Mouse (Mus musculus): ENCODE measurements around the gene Ywhab.

DNA sequence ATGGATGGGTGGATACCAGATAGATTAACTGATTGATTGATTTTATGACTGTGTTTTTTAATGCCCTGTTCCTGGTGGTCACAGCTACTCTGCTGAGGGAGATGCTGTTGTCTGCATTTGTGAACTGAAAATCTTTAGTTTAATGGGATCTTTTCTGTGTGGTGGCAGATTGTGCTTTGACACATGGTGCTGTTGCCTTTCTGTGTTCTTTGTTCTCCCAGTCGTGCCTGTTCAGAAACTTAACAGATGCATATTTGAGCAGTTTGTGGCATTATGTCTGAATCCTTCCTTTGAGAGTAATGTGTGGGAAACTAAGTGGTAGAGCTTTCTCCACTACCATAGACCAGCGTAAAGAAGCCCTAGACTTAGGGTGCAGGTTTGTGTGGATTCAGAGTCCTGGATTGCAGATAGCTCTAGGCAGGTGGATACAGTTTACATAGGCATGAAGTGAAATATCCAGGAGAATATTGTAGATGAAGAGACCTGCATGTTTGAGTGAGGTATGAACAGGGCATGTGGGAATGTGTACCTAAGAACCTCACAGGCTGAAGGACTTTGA is 13.3 kb downstream of the Ywhab start:
- TF ChIP-seq CTCF (IDR thresholded peaks at IDR 0.05; ENCODE audit: borderline replicate concordance, control insufficient read depth, extremely low read depth, insufficient read depth, low read length, poor library complexity) (no peak), POLR2A (IDR thresholded peaks at IDR 0.05; ENCODE audit: control insufficient read depth, extremely low read depth, insufficient read depth, low read length, poor library complexity) (no peak)
